Mouse (Mus musculus) stomach, embryonic 16.5 days (tissue): ENCODE results near the gene Evc2. TPM values are rescaled to one million over a fixed set of nuclear protein-coding genes. Genes with fewer than 3 reads are reported as not detected.

ENCODE experiments used
- polyA plus RNA-seq: library from polyadenylated mRNA; unstranded; fragments of >200 nt; fragmentation: Nextera tagmentation; extraction: Ambion mirVana; gene quantifications from 2 replicates; pipeline ENCODE4 v1.2.1, GENCODE M21; 2015

Evc2 gene
- polyA plus RNA-seq, 1 experiment from 2014 or later, result 12.5 TPM

Other genes with a start within 250 kb of the Evc2 start
- 23.8 and 24.0 TPM in 2 replicates for gene Crmp1, start 96.6 kb upstream of the Evc2 start, polyA plus RNA-seq
- 14.1 and 14.8 TPM in 2 replicates for gene Evc, start 1.6 kb upstream of the Evc2 start, polyA plus RNA-seq